Mouse (Mus musculus): ENCODE measurements around the gene Adrb1. TPM values are rescaled to one million over a fixed set of nuclear protein-coding genes. Genes with fewer than 3 reads are reported as not detected.

The Adrb1 gene
- polyA plus RNA-seq, 1 experiment from 2014 or later, result 0.79 TPM

DNA sequence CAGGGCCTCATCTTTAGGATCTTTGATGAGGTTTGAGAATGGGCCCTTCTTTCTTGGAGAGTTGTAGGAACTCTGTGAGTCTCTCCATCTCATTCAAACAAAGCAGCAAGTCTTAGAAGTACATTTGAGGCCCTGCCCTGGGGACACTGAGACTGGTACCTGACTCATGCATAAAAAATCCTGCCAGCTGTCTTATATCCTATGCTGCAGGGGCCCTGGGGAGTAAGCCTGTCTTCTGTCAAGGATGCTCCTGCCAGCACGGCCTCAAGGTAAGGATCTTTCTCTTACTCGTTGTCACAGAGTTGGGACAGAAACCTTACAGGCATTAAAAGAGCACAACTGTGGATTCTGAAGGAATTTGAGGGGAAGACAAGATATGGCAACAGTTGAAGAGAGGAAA is 13.2 kb upstream of the Adrb1 start:
- Histone ChIP-seq H3K27ac (no peak overlapping the region), H3K27me3 (no peaks in the 10 kb centered on the region), H3K4me1 (peaks cover 5% of the 10 kb centered on the region), H3K9me3 (no peaks in the 10 kb centered on the region), H3K9ac (no peak overlapping the region), H3K36me3 (no peaks in the 10 kb centered on the region), H3K4me2 (no peak overlapping the region), H3K4me3 (no peak overlapping the region)
- ATAC-seq (ENCODE audit: insufficient number of reproducible peaks, low FRiP score, low TSS enrichment, low read depth), result no peak
- 50% methylated on average over 2 of the region's 2 CpGs for WGBS

DNA sequence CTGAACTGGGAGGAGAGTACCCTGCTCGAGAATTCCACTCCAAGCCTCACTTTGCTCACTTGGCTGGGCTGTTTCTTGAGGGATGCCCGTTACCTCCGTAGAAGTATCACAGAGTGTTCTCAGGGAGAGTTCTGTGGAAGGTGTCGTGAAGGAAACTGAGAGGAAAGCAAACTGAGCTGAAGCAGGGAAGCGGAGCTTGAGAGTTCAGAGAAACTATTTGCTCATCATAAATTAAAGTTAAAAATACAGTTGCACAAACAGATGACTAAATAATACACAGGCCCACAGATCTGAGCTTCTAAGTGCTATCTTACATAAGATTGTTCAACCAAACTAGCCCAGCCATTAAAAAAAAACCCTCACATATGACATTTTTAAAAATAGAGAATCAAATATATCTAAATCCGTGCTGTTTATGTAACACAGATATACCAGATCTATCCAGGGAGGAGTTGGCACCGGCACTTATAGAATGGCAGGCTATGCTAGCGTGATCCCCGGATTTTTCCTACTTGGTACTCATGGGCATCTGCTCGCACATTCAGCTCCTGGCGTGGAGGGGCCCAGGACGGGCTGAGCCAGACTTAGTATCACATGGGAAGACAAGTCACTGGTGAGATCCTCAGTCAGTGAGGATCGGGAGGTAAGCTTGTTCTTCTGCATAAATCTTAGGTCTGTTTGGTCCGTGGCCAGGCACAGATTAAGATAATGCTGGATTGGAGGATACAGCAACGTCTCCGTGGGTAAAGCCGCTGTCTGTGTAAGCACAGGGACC is 11.7 kb upstream of the Adrb1 start:
- Histone ChIP-seq H3K27ac (no peak overlapping the region), H3K36me3 (no peaks in the 10 kb centered on the region), H3K4me2 (no peak overlapping the region), H3K4me3 (no peak overlapping the region), H3K4me1 (peaks cover 3% of the 10 kb centered on the region), H3K9ac (no peak overlapping the region), H3K27me3 (no peaks in the 10 kb centered on the region), H3K9me3 (no peaks in the 10 kb centered on the region)
- WGBS, result 79% methylated on average over 17 of the region's 17 CpGs
- ATAC-seq (ENCODE audit: insufficient number of reproducible peaks, low FRiP score, low TSS enrichment, low read depth), result no peak

DNA sequence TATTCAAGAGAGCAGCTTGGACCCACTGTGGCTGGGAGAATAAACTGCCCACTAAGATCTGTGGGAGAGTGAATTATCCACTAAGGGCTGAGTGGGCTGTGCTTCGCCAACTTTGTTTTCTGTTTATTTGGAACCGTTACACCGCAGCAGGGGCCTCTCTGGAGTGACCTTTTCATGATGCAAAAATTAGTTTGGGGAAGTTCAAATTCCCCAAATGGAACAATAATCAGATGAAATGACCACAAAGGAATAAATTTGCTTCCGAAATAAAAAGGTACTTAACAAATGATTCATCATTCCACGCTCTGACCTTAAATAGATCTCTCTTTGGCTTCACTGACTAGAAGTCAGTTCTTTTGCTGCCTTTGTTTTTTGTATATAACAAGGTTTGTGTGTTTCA is 8.4 kb upstream of the Adrb1 start:
- peaks cover 14% of the 10 kb centered on the region; the same call in 1 of the 2 replicates for H3K27me3 ChIP-seq
- no peaks in the 10 kb centered on the region for H3K9me3 ChIP-seq
- no peak for ATAC-seq (ENCODE audit: insufficient number of reproducible peaks, low FRiP score, low TSS enrichment, low read depth)
- no peak overlapping the region for H3K4me3 ChIP-seq
- 88% methylated on average over 5 of the region's 5 CpGs for WGBS
- H3K4me2 ChIP-seq, result no peak overlapping the region
- no peak overlapping the region for H3K27ac ChIP-seq
- H3K36me3 ChIP-seq, result no peaks in the 10 kb centered on the region
- H3K4me1 ChIP-seq, result no peaks in the 10 kb centered on the region
- H3K9ac ChIP-seq, result no peak overlapping the region

DNA sequence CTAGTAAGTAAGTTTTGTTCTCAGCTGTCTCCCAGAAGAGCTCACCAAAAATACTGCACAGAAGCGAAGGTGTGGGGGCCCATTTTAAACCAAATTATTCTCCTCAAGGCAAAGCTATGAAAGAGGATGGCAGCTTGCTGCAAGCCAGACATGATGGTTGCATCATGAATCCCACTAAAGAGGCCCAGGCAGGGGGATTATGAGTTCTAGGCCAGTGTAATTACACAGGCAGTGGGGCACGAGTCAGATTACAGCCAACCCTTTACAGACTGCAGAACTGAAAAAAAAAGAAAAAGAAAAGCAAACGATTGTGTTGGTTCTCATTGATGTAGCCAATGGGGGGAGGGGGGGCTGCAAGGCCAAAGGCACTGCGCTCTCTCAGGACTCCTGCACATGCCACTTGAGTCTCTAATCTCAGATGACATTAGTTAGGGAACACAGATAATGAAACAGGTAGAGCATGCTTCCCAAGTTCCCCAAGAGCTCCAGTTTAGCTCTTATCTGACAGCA is 7.3 kb upstream of the Adrb1 start:
- Histone ChIP-seq H3K9ac (no peak overlapping the region), H3K4me3 (no peak overlapping the region), H3K4me1 (no peaks in the 10 kb centered on the region), H3K36me3 (no peaks in the 10 kb centered on the region), H3K4me2 (no peak overlapping the region), H3K27ac (no peak overlapping the region), H3K27me3 (peaks cover 23% of the 10 kb centered on the region), H3K9me3 (no peaks in the 10 kb centered on the region)
- ATAC-seq (ENCODE audit: insufficient number of reproducible peaks, low FRiP score, low TSS enrichment, low read depth), result no peak
- WGBS, result 33% methylated on average over 4 of the region's 4 CpGs

DNA sequence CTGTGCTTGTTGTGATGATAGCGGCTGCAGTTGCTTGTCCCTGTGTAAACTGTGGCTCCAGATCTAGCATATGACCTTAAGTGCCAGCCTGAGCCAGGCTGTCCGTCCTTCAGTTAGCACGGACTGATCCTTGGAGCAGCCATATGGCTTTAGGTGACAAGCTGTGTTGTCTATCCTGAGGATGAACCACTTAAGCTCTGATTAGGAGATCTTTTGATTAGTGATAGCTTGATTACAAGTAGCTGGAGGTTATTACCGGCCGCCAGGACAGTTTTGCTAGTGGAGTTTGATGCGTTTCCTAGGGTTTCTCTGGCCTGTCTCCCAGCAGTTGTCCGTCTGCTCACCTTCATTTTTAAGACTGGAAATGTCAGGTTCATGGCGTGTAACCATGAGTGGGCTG is 4.0 kb upstream of the Adrb1 start:
- Histone ChIP-seq H3K27ac (no peak overlapping the region), H3K4me1 (peaks cover 22% of the 10 kb centered on the region), H3K36me3 (no peaks in the 10 kb centered on the region), H3K4me3 (no peak overlapping the region), H3K9me3 (no peaks in the 10 kb centered on the region), H3K27me3 (peaks cover 55% of the 10 kb centered on the region), H3K4me2 (no peak overlapping the region), H3K9ac (no peak overlapping the region)
- ATAC-seq (ENCODE audit: insufficient number of reproducible peaks, low FRiP score, low TSS enrichment, low read depth), result no peak
- 66% methylated on average over 8 of the region's 8 CpGs for WGBS

DNA sequence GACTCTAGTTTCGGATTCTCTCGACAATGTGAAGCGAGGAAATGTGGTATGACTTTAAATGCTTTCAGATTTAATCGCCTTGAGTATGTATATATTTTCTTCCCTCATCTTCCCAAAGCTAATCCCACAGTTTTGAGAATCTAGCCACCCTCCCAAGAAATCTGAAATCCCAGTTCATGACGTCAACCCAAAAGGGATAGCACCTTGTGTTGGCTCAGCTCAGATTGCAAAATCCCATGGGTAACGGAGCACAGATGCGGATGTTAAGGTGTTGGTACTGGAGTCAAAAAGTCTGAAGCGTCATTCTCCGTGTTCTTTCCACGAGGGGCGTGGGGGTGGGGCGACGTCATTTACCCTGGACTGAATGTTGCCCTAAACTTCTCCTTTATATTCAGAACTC is 1.1 kb upstream of the Adrb1 start:
- Histone ChIP-seq H3K4me1 (peaks cover 34% of the 10 kb centered on the region), H3K27ac (no peak overlapping the region), H3K36me3 (no peaks in the 10 kb centered on the region), H3K9me3 (no peaks in the 10 kb centered on the region), H3K4me2 (peak overlapping the region; percentile 90), H3K27me3 (peaks cover 78% of the 10 kb centered on the region), H3K4me3 (peak overlapping the region; percentile 50), H3K9ac (no peak overlapping the region)
- 25% methylated on average over 13 of the region's 13 CpGs for WGBS
- no peak for ATAC-seq (ENCODE audit: insufficient number of reproducible peaks, low FRiP score, low TSS enrichment, low read depth)

DNA sequence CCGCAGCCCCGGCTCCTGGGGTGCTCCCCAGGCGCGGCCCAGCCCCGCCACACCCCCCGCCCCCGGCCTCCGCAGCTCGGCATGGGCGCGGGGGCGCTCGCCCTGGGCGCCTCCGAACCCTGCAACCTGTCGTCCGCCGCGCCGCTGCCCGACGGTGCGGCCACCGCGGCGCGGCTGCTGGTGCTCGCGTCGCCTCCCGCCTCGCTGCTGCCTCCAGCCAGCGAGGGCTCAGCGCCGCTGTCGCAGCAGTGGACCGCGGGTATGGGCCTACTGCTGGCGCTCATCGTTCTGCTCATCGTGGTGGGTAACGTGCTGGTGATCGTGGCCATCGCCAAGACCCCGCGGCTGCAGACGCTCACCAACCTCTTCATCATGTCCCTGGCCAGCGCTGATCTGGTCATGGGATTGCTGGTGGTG is 300 bp downstream of the Adrb1 start:
- H3K27ac ChIP-seq, result no peak overlapping the region
- ATAC-seq (ENCODE audit: insufficient number of reproducible peaks, low FRiP score, low TSS enrichment, low read depth), result no peak
- under 1% methylated on average over 47 of the region's 48 CpGs for WGBS

DNA sequence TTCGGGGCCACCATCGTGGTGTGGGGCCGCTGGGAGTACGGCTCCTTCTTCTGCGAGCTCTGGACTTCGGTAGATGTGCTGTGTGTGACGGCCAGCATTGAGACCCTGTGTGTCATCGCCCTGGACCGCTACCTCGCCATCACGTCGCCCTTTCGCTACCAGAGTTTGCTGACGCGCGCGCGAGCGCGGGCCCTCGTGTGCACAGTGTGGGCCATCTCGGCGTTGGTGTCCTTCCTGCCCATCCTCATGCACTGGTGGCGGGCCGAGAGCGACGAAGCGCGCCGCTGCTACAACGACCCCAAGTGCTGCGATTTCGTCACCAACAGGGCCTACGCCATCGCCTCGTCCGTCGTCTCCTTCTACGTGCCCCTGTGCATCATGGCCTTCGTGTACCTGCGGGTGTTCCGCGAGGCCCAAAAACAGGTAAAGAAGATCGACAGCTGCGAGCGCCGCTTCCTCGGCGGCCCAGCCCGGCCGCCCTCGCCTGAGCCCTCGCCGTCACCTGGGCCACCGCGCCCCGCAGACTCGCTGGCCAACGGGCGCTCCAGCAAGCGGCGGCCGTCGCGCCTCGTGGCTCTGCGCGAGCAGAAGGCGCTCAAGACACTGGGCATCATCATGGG is 822 bp downstream of the Adrb1 start:
- Histone ChIP-seq H3K4me3 (peak overlapping the region; percentile 50), H3K4me1 (peaks cover 34% of the 10 kb centered on the region), H3K9me3 (no peaks in the 10 kb centered on the region), H3K27ac (no peak overlapping the region), H3K4me2 (peak overlapping the region; percentile 90), H3K36me3 (no peaks in the 10 kb centered on the region), H3K27me3 (peaks cover 80% of the 10 kb centered on the region), H3K9ac (peak overlapping the region; percentile 33; the same call in 1 of the 2 replicates)
- 2% methylated on average over 69 of the region's 69 CpGs for WGBS
- no peak for ATAC-seq (ENCODE audit: insufficient number of reproducible peaks, low FRiP score, low TSS enrichment, low read depth)

More for the DNA sequence above, 300 bp downstream of the Adrb1 start:
- peaks cover 82% of the 10 kb centered on the region for H3K27me3 ChIP-seq
- H3K4me2 ChIP-seq, result peak overlapping the region; percentile 90
- H3K36me3 ChIP-seq, result no peaks in the 10 kb centered on the region
- peak overlapping the region; percentile 50 for H3K4me3 ChIP-seq
- H3K9me3 ChIP-seq, result no peaks in the 10 kb centered on the region
- peaks cover 34% of the 10 kb centered on the region for H3K4me1 ChIP-seq
- peak overlapping the region; percentile 33; the same call in 1 of the 2 replicates for H3K9ac ChIP-seq

DNA sequence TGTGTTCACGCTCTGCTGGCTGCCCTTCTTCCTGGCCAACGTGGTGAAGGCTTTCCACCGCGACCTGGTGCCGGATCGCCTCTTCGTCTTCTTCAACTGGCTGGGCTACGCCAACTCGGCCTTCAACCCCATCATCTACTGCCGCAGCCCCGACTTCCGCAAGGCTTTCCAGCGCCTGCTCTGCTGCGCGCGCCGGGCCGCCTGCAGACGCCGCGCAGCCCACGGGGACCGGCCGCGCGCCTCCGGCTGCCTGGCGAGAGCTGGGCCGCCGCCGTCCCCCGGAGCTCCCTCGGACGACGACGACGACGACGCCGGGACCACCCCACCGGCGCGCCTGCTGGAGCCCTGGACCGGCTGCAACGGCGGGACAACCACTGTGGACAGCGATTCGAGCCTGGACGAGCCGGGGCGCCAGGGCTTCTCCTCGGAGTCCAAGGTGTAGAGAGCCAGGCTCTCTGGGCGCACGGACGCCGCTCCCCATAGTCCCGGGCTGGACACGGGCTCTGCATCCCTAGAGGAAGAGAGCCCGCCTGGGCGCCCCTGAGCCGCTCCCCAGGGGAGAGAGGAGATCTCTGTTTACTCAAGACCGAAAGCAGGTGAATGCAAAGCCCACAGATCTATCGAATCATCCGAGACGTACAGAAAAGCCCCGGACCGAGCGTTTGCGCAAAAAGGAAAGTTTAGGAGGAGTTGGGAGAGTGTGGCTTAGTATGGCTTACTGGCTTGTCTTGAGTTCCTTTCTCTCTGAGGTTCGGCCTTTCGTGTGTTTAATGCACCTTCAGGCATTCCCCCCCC is 1.5 kb downstream of the Adrb1 start:
- no peaks in the 10 kb centered on the region for H3K36me3 ChIP-seq
- peaks cover 34% of the 10 kb centered on the region for H3K4me1 ChIP-seq
- H3K9ac ChIP-seq, result 0 out of 2 replicates have a peak overlapping the region, but pooled peaks have one; percentile 20
- H3K9me3 ChIP-seq, result no peaks in the 10 kb centered on the region
- H3K27me3 ChIP-seq, result peaks cover 75% of the 10 kb centered on the region
- no peak for ATAC-seq (ENCODE audit: insufficient number of reproducible peaks, low FRiP score, low TSS enrichment, low read depth)
- H3K4me3 ChIP-seq, result peak overlapping the region; percentile 50
- WGBS, result under 1% methylated on average over 68 of the region's 71 CpGs
- peak overlapping the region; percentile 90 for H3K4me2 ChIP-seq
- no peak overlapping the region for H3K27ac ChIP-seq

DNA sequence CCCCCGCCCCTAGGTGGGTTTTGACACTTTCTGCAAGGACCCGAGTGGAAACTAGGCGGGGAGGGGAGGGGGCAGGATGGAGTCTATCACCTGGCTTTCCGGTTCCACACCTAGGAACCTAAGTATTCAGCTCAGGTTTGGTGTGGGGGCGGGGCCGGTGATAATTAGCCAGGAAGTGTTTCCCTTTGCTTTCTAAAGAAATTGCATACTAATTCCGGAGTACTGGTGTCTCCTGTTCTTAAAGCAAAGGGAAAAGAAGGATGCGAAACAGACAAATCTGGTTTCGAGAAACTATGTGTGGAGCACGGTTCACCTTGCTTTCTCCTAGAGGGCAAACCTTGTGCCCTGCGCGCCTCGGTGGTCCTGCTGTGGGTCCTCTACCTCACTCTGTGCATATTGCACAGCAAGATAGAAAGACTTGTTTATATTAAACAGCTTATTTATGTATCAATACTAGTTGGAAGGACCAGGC is 2.2 kb downstream of the Adrb1 start:
- Histone ChIP-seq H3K27ac (no peak overlapping the region), H3K36me3 (no peaks in the 10 kb centered on the region), H3K4me1 (peaks cover 34% of the 10 kb centered on the region), H3K9me3 (no peaks in the 10 kb centered on the region), H3K4me2 (peak overlapping the region; percentile 90), H3K9ac (no peak overlapping the region), H3K4me3 (peak overlapping the region; percentile 50), H3K27me3 (peaks cover 73% of the 10 kb centered on the region)
- ATAC-seq (ENCODE audit: insufficient number of reproducible peaks, low FRiP score, low TSS enrichment, low read depth), result no peak
- 6% methylated on average over 11 of the region's 13 CpGs for WGBS

DNA sequence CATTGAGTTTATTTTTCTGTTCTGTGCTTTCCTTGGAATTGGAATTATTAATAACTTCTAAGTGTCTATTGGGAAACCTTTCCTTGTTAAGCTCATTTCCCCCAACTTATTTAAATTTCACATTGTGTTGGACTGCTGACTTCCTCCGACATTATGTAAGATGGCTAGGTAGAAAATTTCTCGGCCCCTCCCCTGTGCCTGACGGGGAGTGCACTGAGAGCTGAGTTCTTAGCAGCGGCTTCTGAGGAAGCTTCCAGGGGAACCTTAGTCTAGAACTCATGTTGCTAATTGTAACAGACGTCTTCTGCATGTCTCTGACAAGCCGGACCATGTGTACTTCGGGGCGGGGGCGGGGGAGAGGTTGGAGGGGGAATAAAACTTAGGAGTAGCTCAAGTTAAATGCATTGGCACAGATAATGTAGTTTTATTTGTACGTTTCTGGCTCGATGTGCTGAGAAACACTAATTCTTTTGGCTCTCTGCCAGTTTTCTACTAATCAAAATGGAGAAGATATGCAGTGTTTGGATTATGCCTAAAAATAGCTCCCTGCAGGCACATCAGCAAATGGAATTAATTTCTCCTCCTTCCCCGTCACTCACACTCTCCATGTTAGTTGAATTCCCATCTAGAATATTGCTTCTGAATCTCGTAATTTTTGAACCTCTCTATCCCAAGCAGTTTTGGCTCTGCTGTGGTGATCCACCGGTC is 5.3 kb downstream of the Adrb1 start:
- H3K36me3 ChIP-seq, result no peaks in the 10 kb centered on the region
- no peak for ATAC-seq (ENCODE audit: insufficient number of reproducible peaks, low FRiP score, low TSS enrichment, low read depth)
- H3K9me3 ChIP-seq, result no peaks in the 10 kb centered on the region
- peaks cover 19% of the 10 kb centered on the region for H3K4me1 ChIP-seq
- peaks cover 50% of the 10 kb centered on the region for H3K27me3 ChIP-seq
- no peak overlapping the region for H3K9ac ChIP-seq
- H3K4me3 ChIP-seq, result no peak overlapping the region
- no peak overlapping the region for H3K27ac ChIP-seq
- 49% methylated on average over 14 of the region's 14 CpGs for WGBS
- H3K4me2 ChIP-seq, result no peak overlapping the region

Data from limb, embryonic 15.5 days (tissue).